Mouse (Mus musculus) spleen, adult 2 months (tissue): ENCODE measurements around the gene Ncoa3. TPM values are rescaled to one million over a fixed set of nuclear protein-coding genes. Genes with fewer than 3 reads are reported as not detected.

Experiments
- DNase-seq, 2 experiments: peaks; one replicate each; pipeline versions ENCODE4 v3.0.0 to v3.0.0-alpha.2; 2012 to 2021; ENCODE audit warnings: low spot score in 2 of 2, low read depth in 1 of 2
- H3K27ac ChIP-seq: fragments of 200-500 bp; 2 replicates; pipeline ENCODE4 v1.5.1; 2012; ENCODE audit warnings: low read length, inconsistent platforms; ENCODE audit not compliant: insufficient read depth
- H3K27me3 ChIP-seq: fragments of 200-500 bp; 2 replicates; pipeline ENCODE4 v1.6.1; 2012; ENCODE audit warnings: mild to moderate bottlenecking, moderate library complexity, low read length, inconsistent platforms; ENCODE audit not compliant: control insufficient read depth, insufficient read depth
- H3K36me3 ChIP-seq: fragments of 200-500 bp; 2 replicates; pipeline ENCODE4 v1.6.1; 2012; ENCODE audit warnings: mild to moderate bottlenecking, low read length, inconsistent platforms; ENCODE audit not compliant: control insufficient read depth, insufficient read depth
- H3K4me1 ChIP-seq: fragments of 200-500 bp; 2 replicates; pipeline ENCODE4 v1.6.1; 2011; ENCODE audit warnings: inconsistent platforms; ENCODE audit not compliant: control insufficient read depth, insufficient read depth, insufficient read length
- H3K4me3 ChIP-seq: fragments of 200-500 bp; 2 replicates; pipeline ENCODE4 v1.5.1; 2011; ENCODE audit warnings: mild to moderate bottlenecking, inconsistent platforms; ENCODE audit not compliant: insufficient read depth, insufficient read length; ENCODE audit errors: extremely low read depth
- CTCF ChIP-seq: fragments of 200-500 bp; IDR thresholded peaks from 2 replicates; pipeline ENCODE4 v1.5.1; 2011; ENCODE audit warnings: mild to moderate bottlenecking, inconsistent platforms; ENCODE audit not compliant: insufficient read depth, insufficient read length, insufficient replicate concordance; ENCODE audit errors: extremely low read depth
- POLR2A ChIP-seq: fragments of 200-500 bp; IDR thresholded peaks from 2 replicates; pipeline ENCODE4 v1.6.1; 2011; ENCODE audit warnings: low read depth, low read length, inconsistent platforms
- WGBS: fragments of 180-500 bp; shearing (Covaris S2); methylation state at CpG from one replicate; pipeline ENCODE4 v1.1.7; 2018; 5-methylcytosine and 5-hydroxymethylcytosine counted together
- polyA plus RNA-seq: library from polyadenylated mRNA; depleted of rRNA; stranded (reverse); fragments of >200 nt; gene quantifications from 2 replicates; pipeline ENCODE4 v1.2.3, GENCODE M21; 2012

The Ncoa3 gene
- polyA plus RNA-seq, 1 experiment = 48.4 TPM

DNA sequence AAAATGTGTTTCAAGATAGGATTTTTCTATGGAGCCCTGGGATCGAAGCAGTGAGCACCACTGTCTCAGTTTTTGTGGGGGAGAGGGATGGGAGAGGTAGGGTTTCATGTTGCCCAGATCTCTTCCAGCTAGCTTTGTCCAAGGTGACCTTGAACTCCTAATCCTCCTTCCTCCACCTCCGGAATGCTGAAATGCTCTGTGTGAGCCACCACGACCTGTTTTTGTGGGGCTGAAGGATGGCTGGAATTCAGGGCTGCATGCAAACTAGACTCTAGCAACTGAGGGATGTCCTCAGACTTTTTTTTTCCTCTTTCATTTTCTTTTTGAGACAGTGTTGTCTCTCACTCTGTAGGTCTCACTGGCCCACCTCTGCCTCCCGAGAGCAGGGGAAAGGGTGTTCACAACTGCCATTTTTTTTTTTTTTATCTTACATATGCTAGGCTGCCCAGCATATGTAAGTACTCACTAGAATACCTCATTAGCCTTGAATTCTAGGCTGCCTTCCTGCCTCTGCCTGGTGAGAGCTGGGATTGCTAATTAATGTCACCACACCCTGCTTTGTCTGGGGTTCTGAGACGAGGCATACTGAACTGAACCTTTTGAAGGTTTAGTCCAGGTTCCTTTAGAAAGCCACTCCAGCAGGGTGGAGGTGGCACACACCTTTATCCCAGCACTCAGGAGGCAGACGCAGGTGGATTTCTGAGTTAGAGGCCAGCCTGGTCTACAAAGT is 11.0 kb upstream of the Ncoa3 start:
- peaks cover 17% of the 10 kb centered on the region; the same call in 1 of the 2 replicates for H3K4me1 ChIP-seq
- no peaks in the 10 kb centered on the region for H3K27me3 ChIP-seq
- TF ChIP-seq CTCF = no peak
- TF ChIP-seq POLR2A = no peak
- 61% methylated on average over 6 of the region's 6 CpGs for WGBS
- peak overlapping the region; percentile 69 for H3K27ac ChIP-seq
- no peak for DNase-seq
- no peaks in the 10 kb centered on the region for H3K36me3 ChIP-seq
- H3K4me3 ChIP-seq = no peak overlapping the region

GRCm38 (mm10) chr2:165982512-165983389 is 9.7 kb upstream of the Ncoa3 start:
- peak; percentile 93 to 95 for DNase-seq
- Histone ChIP-seq H3K4me1 (peaks cover 23% of the 10 kb centered on the region; the same call in 1 of the 2 replicates), H3K27me3 (no peaks in the 10 kb centered on the region), H3K36me3 (no peaks in the 10 kb centered on the region), H3K27ac (peak overlapping the region; percentile 98), H3K4me3 (peak overlapping the region; percentile 34; the same call in 1 of the 2 replicates)
- peak; percentile 60 for TF ChIP-seq POLR2A
- no peak for TF ChIP-seq CTCF
- 5% methylated on average over 16 of the region's 16 CpGs for WGBS

GRCm38 (mm10) chr2:165984318-165984717 is 8.1 kb upstream of the Ncoa3 start:
- Histone ChIP-seq H3K4me1 (peaks cover 23% of the 10 kb centered on the region; the same call in 1 of the 2 replicates), H3K4me3 (no peak overlapping the region), H3K27me3 (no peaks in the 10 kb centered on the region), H3K27ac (no peak overlapping the region), H3K36me3 (no peaks in the 10 kb centered on the region)
- TF ChIP-seq CTCF (no peak), POLR2A (no peak)
- no peak for DNase-seq
- 100% methylated on average over 1 of the region's 1 CpGs for WGBS

DNA sequence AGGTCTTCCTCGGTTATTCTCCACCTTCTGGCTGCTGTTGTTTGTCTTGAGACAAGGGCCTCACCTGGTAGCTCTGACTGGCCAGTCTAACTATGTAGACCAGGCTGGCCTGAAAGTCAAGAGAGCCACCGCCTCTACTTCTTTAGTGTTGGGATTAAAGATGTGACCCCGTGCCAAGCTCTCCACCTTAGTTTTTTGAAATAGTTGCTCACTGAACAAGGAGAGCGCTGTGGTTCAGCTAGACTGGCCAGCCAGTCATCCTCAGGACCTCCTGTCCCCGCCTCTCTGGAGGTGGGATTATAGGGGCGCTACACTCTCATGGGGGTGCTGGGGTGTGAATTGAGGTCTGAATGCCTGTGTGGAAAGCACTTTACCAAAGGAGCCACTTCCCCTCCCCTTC is 7.5 kb upstream of the Ncoa3 start:
- WGBS = 84% methylated on average over 6 of the region's 6 CpGs
- H3K4me1 ChIP-seq = peaks cover 23% of the 10 kb centered on the region; the same call in 1 of the 2 replicates
- H3K27ac ChIP-seq = no peak overlapping the region
- H3K27me3 ChIP-seq = no peaks in the 10 kb centered on the region
- no peak for DNase-seq
- H3K4me3 ChIP-seq = no peak overlapping the region
- no peak for TF ChIP-seq CTCF
- no peak for TF ChIP-seq POLR2A
- no peaks in the 10 kb centered on the region for H3K36me3 ChIP-seq

DNA sequence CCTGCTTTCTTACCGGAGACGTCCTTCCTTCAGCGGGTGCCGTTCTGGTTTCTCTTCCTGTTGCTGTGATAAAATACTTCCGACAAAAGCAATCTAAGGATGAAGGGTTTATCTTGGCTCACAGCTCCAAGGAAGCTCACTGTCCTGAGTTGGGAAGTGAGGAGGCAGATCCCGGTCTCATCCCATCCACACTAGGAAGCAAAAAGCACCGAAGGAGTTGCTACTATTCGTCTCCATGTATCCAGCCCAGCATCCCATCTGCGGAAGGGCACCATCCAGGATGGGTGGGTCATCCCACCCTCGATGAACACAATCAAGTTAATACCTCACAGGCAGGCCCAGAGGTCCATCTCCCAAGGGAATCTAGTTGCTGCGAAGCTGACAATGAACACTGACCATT is 6.9 kb upstream of the Ncoa3 start:
- DNase-seq = no peak
- no peaks in the 10 kb centered on the region for H3K36me3 ChIP-seq
- H3K4me3 ChIP-seq = no peak overlapping the region
- 88% methylated on average over 11 of the region's 11 CpGs for WGBS
- no peaks in the 10 kb centered on the region for H3K27me3 ChIP-seq
- H3K27ac ChIP-seq = no peak overlapping the region
- peaks cover 23% of the 10 kb centered on the region; the same call in 1 of the 2 replicates for H3K4me1 ChIP-seq
- TF ChIP-seq POLR2A = no peak
- no peak for TF ChIP-seq CTCF

DNA sequence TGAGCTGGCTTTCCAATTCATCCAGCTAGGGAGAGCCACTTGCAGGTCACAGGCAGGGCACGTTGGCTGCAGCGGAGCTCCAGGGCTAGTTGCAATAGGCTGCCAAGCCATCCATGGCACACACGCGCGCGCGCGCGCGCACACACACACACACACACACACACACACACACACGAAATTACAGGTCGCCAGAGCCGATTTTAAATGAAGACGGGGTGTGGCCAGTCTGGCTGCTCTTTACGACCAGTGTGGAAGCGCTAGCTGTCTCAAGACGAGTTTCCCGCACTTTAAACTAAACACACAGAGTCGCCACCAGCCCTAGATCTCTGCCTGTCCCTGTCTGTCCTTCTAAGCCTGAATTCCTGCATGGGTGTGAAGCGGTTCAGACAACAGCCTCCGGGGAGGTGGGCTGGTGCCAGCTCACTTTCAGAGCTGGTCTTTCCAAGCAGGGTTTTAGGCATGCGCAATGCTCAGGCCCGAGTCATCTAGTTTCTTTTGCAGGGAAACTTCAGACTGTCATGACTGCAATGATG is 5.4 kb upstream of the Ncoa3 start:
- H3K27ac ChIP-seq = peak overlapping the region; percentile 69

More for the DNA sequence above, 5.4 kb upstream of the Ncoa3 start:
- 9% methylated on average over 15 of the region's 23 CpGs for WGBS
- peak in 1 of 2 experiments; percentile 37 for DNase-seq
- Histone ChIP-seq H3K36me3 (no peaks in the 10 kb centered on the region), H3K27me3 (no peaks in the 10 kb centered on the region), H3K4me1 (peaks cover 17% of the 10 kb centered on the region; the same call in 1 of the 2 replicates), H3K4me3 (peak overlapping the region; percentile 45)
- TF ChIP-seq POLR2A = no peak
- no peak for TF ChIP-seq CTCF
